ENCODE assay signal across 16 mouse cellular contexts in the genomic region with DNA sequence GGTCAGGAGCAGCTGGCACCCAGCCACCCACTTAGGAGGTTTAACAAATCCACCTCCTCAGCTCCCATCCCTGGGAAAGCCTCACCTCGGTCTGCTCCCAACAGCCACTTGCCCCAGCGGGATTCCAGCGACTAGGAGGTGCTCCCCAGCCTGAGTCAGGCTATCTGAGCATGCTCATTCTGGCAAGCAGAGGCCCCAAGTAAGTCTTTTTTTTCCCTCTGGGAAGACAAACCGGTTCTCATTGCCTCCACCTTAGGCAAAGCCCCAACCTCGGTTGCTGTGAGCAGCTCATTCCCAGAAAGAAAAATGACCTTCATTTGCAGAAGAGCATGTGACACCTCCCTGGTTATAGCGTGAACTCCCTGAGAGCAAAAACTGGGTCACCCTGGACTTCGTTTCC. TPM values are rescaled to one million over a fixed set of nuclear protein-coding genes. Genes with fewer than 3 reads are reported as not detected.
A peak's percentile ranks its signal among the peaks of the same experiment; 100 is the strongest.
DNase-seq lines count a peak whose midpoint lies in the region; ATAC-seq and TF ChIP-seq lines count a peak whose summit lies in the region.
"Had no signal": no experiment of that assay in that cellular context is flagged by ENCODE, and none has a peak within 500 bp of the region (broad histone marks: within the 10 kb centered on the region; RNA-seq: fewer than 3 reads in every experiment).

No protein-coding gene starts in this region.

- H3K4me3 ChIP-seq in kidney, adult 2 months (ENCODE audit: insufficient read depth, low read depth, low read length): no peak overlapping the region
- no peak overlapping the region for H3K4me3 ChIP-seq in lung, embryonic 14.5 days (ENCODE audit: low read depth, low read length)
- H3K4me3 ChIP-seq in intestine, embryonic 14.5 days (ENCODE audit: low read depth, low read length): no peak overlapping the region
- H3K4me3 ChIP-seq in stomach, embryonic 14.5 days (ENCODE audit: low read depth, low read length): no peak overlapping the region
- H3K4me3 ChIP-seq: embryonic facial prominence, embryonic 13.5 days; forebrain, embryonic 10.5 days; midbrain, embryonic 10.5 days; neural tube, embryonic 12.5 days had no signal

- no peak overlapping the region for H3K27ac ChIP-seq in kidney, adult 2 months (ENCODE audit: insufficient read depth, low read depth, low read length)
- H3K27ac ChIP-seq in lung, embryonic 14.5 days (ENCODE audit: low read depth): peak overlapping the region; percentile 38; the same call in 1 of the 2 replicates
- H3K27ac ChIP-seq in intestine, embryonic 14.5 days (ENCODE audit: low read depth): no peak overlapping the region
- H3K27ac ChIP-seq in stomach, embryonic 14.5 days (ENCODE audit: low read length): peak overlapping the region; percentile 45; the same call in 1 of the 2 replicates
- H3K27ac ChIP-seq: embryonic facial prominence, embryonic 13.5 days; neural tube, embryonic 12.5 days had no signal

- no peak for TF ChIP-seq POLR2A in kidney, adult 2 months (IDR thresholded peaks at IDR 0.05; ENCODE audit: low read depth, low read length)

- no peak for TF ChIP-seq CTCF in kidney, adult 2 months (conservative IDR thresholded peaks at IDR 0.05; ENCODE audit: insufficient read depth, insufficient read length, low read depth, low read length)
- no peak for TF ChIP-seq CTCF in lung, embryonic 14.5 days (IDR thresholded peaks at IDR 0.05; ENCODE audit: low read depth)

- no peaks in the 10 kb centered on the region for H3K9me3 ChIP-seq in lung, embryonic 14.5 days (ENCODE audit: low read depth, low read length)
- no peaks in the 10 kb centered on the region for H3K9me3 ChIP-seq in intestine, embryonic 14.5 days (ENCODE audit: control insufficient read depth, low read length)
- no peaks in the 10 kb centered on the region for H3K9me3 ChIP-seq in stomach, embryonic 14.5 days (ENCODE audit: control insufficient read depth, low read depth, low read length)
- H3K9me3 ChIP-seq: embryonic facial prominence, embryonic 13.5 days; forebrain, embryonic 10.5 days; midbrain, embryonic 10.5 days; neural tube, embryonic 12.5 days had no signal

- peak; percentile 48; the same call in 1 of the 2 replicates for ATAC-seq in lung, embryonic 14.5 days (ENCODE audit: insufficient read depth)
- ATAC-seq in intestine, embryonic 14.5 days (replicated peaks; ENCODE audit: low FRiP score, low TSS enrichment, low read depth): peak; percentile 54
- peak; percentile 60 for ATAC-seq in stomach, embryonic 14.5 days (ENCODE audit: insufficient number of reproducible peaks, insufficient read depth, low FRiP score, low read depth)

- 31% methylated on average over 7 of the region's 7 CpGs for WGBS in kidney, adult 2 months
- 28% methylated on average over 7 of the region's 7 CpGs for WGBS in lung, embryonic 14.5 days
- WGBS in intestine, embryonic 14.5 days: 44% methylated on average over 7 of the region's 7 CpGs
- 28% methylated on average over 7 of the region's 7 CpGs for WGBS in stomach, embryonic 14.5 days

- peak overlapping the region; percentile 29; the same call in 1 of the 2 replicates for H3K4me2 ChIP-seq in lung, embryonic 14.5 days
- no peak overlapping the region for H3K4me2 ChIP-seq in intestine, embryonic 14.5 days (ENCODE audit: low read length)
- no peak overlapping the region for H3K4me2 ChIP-seq in stomach, embryonic 14.5 days (replicated peaks; ENCODE audit: low read depth, low read length)
- H3K4me2 ChIP-seq: embryonic facial prominence, embryonic 13.5 days; neural tube, embryonic 12.5 days had no signal

- peak; percentile 81 for DNase-seq in kidney, adult 2 months
- DNase-seq in kidney, postnatal 10 days: no peak
- peak; percentile 62 for DNase-seq in lung, embryonic 14.5 days
- DNase-seq in lung, postnatal 10 days: no peak
- DNase-seq in intestine, embryonic 14.5 days (ENCODE audit: low spot score): no peak
- no peak for DNase-seq in thymus, postnatal 36 days
- DNase-seq: adrenal gland, postnatal 14 days; cerebellum, adult 2 months; gastrocnemius, postnatal 25 days; layer of hippocampus, adult 9-11 months; right cerebral cortex, postnatal 14 days had no signal

- H3K36me3 ChIP-seq in kidney, adult 2 months (ENCODE audit: control insufficient read depth, insufficient read depth, low read length): no peaks in the 10 kb centered on the region
- no peaks in the 10 kb centered on the region for H3K36me3 ChIP-seq in lung, embryonic 14.5 days (ENCODE audit: insufficient read depth)
- no peaks in the 10 kb centered on the region for H3K36me3 ChIP-seq in intestine, embryonic 14.5 days (ENCODE audit: control insufficient read depth, insufficient read depth, low read length)
- no peaks in the 10 kb centered on the region for H3K36me3 ChIP-seq in stomach, embryonic 14.5 days (ENCODE audit: control insufficient read depth, insufficient read depth, low read length)
- H3K36me3 ChIP-seq: embryonic facial prominence, embryonic 13.5 days; forebrain, embryonic 10.5 days; midbrain, embryonic 10.5 days; neural tube, embryonic 12.5 days had no signal

- no peaks in the 10 kb centered on the region for H3K27me3 ChIP-seq in kidney, adult 2 months (replicated peaks; ENCODE audit: control insufficient read depth, insufficient read depth, low read length)
- no peaks in the 10 kb centered on the region for H3K27me3 ChIP-seq in lung, embryonic 14.5 days (ENCODE audit: insufficient read depth, low read length)
- H3K27me3 ChIP-seq in intestine, embryonic 14.5 days (replicated peaks; ENCODE audit: control insufficient read depth, insufficient read depth, low read length): no peaks in the 10 kb centered on the region
- no peaks in the 10 kb centered on the region for H3K27me3 ChIP-seq in stomach, embryonic 14.5 days (ENCODE audit: control insufficient read depth, insufficient read depth, low read length)
- H3K27me3 ChIP-seq: embryonic facial prominence, embryonic 13.5 days; neural tube, embryonic 12.5 days had no signal

- H3K9ac ChIP-seq in lung, embryonic 14.5 days: no peak overlapping the region
- no peak overlapping the region for H3K9ac ChIP-seq in intestine, embryonic 14.5 days (ENCODE audit: low read length)
- no peak overlapping the region for H3K9ac ChIP-seq in stomach, embryonic 14.5 days (replicated peaks; ENCODE audit: low read depth, low read length)
- H3K9ac ChIP-seq: embryonic facial prominence, embryonic 13.5 days; neural tube, embryonic 12.5 days had no signal

- H3K4me1 ChIP-seq in kidney, adult 2 months (ENCODE audit: control insufficient read depth, insufficient read depth, low read length): peaks cover 15% of the 10 kb centered on the region
- H3K4me1 ChIP-seq in lung, embryonic 14.5 days (ENCODE audit: insufficient read depth): peaks cover 31% of the 10 kb centered on the region
- H3K4me1 ChIP-seq in intestine, embryonic 14.5 days (replicated peaks; ENCODE audit: control insufficient read depth, insufficient read depth, low read length): peaks cover 15% of the 10 kb centered on the region
- H3K4me1 ChIP-seq in stomach, embryonic 14.5 days (ENCODE audit: control insufficient read depth, insufficient read depth, low read length): peaks cover 7% of the 10 kb centered on the region; the same call in 1 of the 2 replicates

RNA-seq across cellular contexts. Expression of a gene that starts 29.7 kb away (rescaled TPM):
- 8.6 and 9.8 TPM in 2 replicates for polyA plus RNA-seq in kidney, adult 2 months (2012; rRNA removed)
- polyA plus RNA-seq in lung, embryonic 14.5 days (2014; fragmentation: Nextera tagmentation; extraction: Ambion mirVana): 14.6 and 15.1 TPM in 2 replicates
- polyA plus RNA-seq in intestine, embryonic 14.5 days (2014; fragmentation: Nextera tagmentation; extraction: Ambion mirVana): 6.0 and 6.7 TPM in 2 replicates
- polyA plus RNA-seq in stomach, embryonic 14.5 days (2014; fragmentation: Nextera tagmentation; extraction: Ambion mirVana): 7.1 and 8.2 TPM in 2 replicates

Comparison
In these comparisons a context has a peak if more than half of its experiments do, and no peak if none do; other contexts are left out.
1. DNase-seq: peak in kidney, adult 2 months (single experiment) and lung, embryonic 14.5 days (single experiment); none in kidney, postnatal 10 days (single experiment), lung, postnatal 10 days (single experiment), intestine, embryonic 14.5 days (single experiment) and thymus, postnatal 36 days (0 of 2).
2. H3K27ac ChIP-seq: peak in lung, embryonic 14.5 days (single experiment) and stomach, embryonic 14.5 days (single experiment); none in kidney, adult 2 months (single experiment) and intestine, embryonic 14.5 days (single experiment).
3. Peak in every context shown above with its lines, with median percentiles within 50 percentile points of each other: ATAC-seq.